Mouse (Mus musculus): ENCODE measurements around the gene Tmem191c. TPM values are rescaled to one million over a fixed set of nuclear protein-coding genes. Genes with fewer than 3 reads are reported as not detected.

The Tmem191c gene
- polyA plus RNA-seq, 1 experiment from 2014 or later = 11.7 TPM

GRCm38 (mm10) chr16:17237634-17238033 lies 38.2 kb upstream of the Tmem191c start:
- ATAC-seq (ENCODE audit: insufficient number of reproducible peaks, insufficient read depth, low FRiP score, low read depth) = no peak

GRCm38 (mm10) chr16:17239409-17239808 lies 36.5 kb upstream of the Tmem191c start:
- Histone ChIP-seq H3K27me3 (ENCODE audit: control insufficient read depth, insufficient read depth, low read length) (no peaks in the 10 kb centered on the region), H3K4me2 (replicated peaks; ENCODE audit: low read depth, low read length) (no peak overlapping the region), H3K9me3 (ENCODE audit: control insufficient read depth, low read depth, low read length) (no peaks in the 10 kb centered on the region), H3K4me3 (ENCODE audit: low read depth, low read length) (no peak overlapping the region), H3K4me1 (ENCODE audit: control insufficient read depth, insufficient read depth, low read length) (peaks cover 28% of the 10 kb centered on the region), H3K9ac (replicated peaks; ENCODE audit: low read depth, low read length) (no peak overlapping the region), H3K27ac (ENCODE audit: low read length) (peak overlapping the region; percentile 16; the same call in 1 of the 2 replicates), H3K36me3 (ENCODE audit: control insufficient read depth, insufficient read depth, low read length) (no peaks in the 10 kb centered on the region)
- ATAC-seq (ENCODE audit: insufficient number of reproducible peaks, insufficient read depth, low FRiP score, low read depth) = no peak
- WGBS = 64% methylated on average over 2 of the region's 2 CpGs

More at GRCm38 (mm10) chr16:17237634-17238033, 38.2 kb upstream of the Tmem191c start:
- Histone ChIP-seq H3K9ac (replicated peaks; ENCODE audit: low read depth, low read length) (no peak overlapping the region), H3K9me3 (ENCODE audit: control insufficient read depth, low read depth, low read length) (no peaks in the 10 kb centered on the region), H3K27me3 (ENCODE audit: control insufficient read depth, insufficient read depth, low read length) (no peaks in the 10 kb centered on the region), H3K4me3 (ENCODE audit: low read depth, low read length) (no peak overlapping the region), H3K4me2 (replicated peaks; ENCODE audit: low read depth, low read length) (no peak overlapping the region), H3K27ac (ENCODE audit: low read length) (no peak overlapping the region), H3K4me1 (ENCODE audit: control insufficient read depth, insufficient read depth, low read length) (peaks cover 31% of the 10 kb centered on the region), H3K36me3 (ENCODE audit: control insufficient read depth, insufficient read depth, low read length) (no peaks in the 10 kb centered on the region)
- 67% methylated on average over 3 of the region's 3 CpGs for WGBS

- H3K4me3 ChIP-seq (ENCODE audit: low read depth, low read length) = no peak overlapping the region
- H3K9me3 ChIP-seq (ENCODE audit: control insufficient read depth, low read depth, low read length) = no peaks in the 10 kb centered on the region
- no peaks in the 10 kb centered on the region for H3K27me3 ChIP-seq (ENCODE audit: control insufficient read depth, insufficient read depth, low read length)
- ATAC-seq (ENCODE audit: insufficient number of reproducible peaks, insufficient read depth, low FRiP score, low read depth) = no peak
- no peak overlapping the region; the same call in 1 of the 2 replicates for H3K27ac ChIP-seq (ENCODE audit: low read length)
- WGBS = 34% methylated on average over 1 of the region's 1 CpGs
- H3K9ac ChIP-seq (replicated peaks; ENCODE audit: low read depth, low read length) = no peak overlapping the region
- no peak overlapping the region for H3K4me2 ChIP-seq (replicated peaks; ENCODE audit: low read depth, low read length)
- H3K36me3 ChIP-seq (ENCODE audit: control insufficient read depth, insufficient read depth, low read length) = no peaks in the 10 kb centered on the region
- peaks cover 10% of the 10 kb centered on the region for H3K4me1 ChIP-seq (ENCODE audit: control insufficient read depth, insufficient read depth, low read length)
Observed at GRCm38 (mm10) chr16:17243731-17244130, 32.1 kb upstream of the Tmem191c start.

GRCm38 (mm10) chr16:17244996-17245395 lies 30.9 kb upstream of the Tmem191c start:
- Histone ChIP-seq H3K27me3 (ENCODE audit: control insufficient read depth, insufficient read depth, low read length) (no peaks in the 10 kb centered on the region), H3K4me3 (ENCODE audit: low read depth, low read length) (no peak overlapping the region), H3K36me3 (ENCODE audit: control insufficient read depth, insufficient read depth, low read length) (no peaks in the 10 kb centered on the region), H3K27ac (ENCODE audit: low read length) (no peak overlapping the region), H3K4me1 (ENCODE audit: control insufficient read depth, insufficient read depth, low read length) (peaks cover 2% of the 10 kb centered on the region; the same call in 1 of the 2 replicates), H3K9me3 (ENCODE audit: control insufficient read depth, low read depth, low read length) (no peaks in the 10 kb centered on the region), H3K9ac (replicated peaks; ENCODE audit: low read depth, low read length) (no peak overlapping the region), H3K4me2 (replicated peaks; ENCODE audit: low read depth, low read length) (no peak overlapping the region)
- WGBS = 73% methylated on average over 1 of the region's 1 CpGs
- ATAC-seq (ENCODE audit: insufficient number of reproducible peaks, insufficient read depth, low FRiP score, low read depth) = no peak

- ATAC-seq (ENCODE audit: insufficient number of reproducible peaks, insufficient read depth, low FRiP score, low read depth) = 0 out of 2 replicates have a peak, but pooled peaks have one; percentile 29
- Histone ChIP-seq H3K9me3 (ENCODE audit: control insufficient read depth, low read depth, low read length) (no peaks in the 10 kb centered on the region), H3K4me1 (ENCODE audit: control insufficient read depth, insufficient read depth, low read length) (peaks cover 14% of the 10 kb centered on the region; the same call in 1 of the 2 replicates)
Observed at GRCm38 (mm10) chr16:17247727-17248126, 28.1 kb upstream of the Tmem191c start.

GRCm38 (mm10) chr16:17249135-17249534 lies 26.7 kb upstream of the Tmem191c start:
- Histone ChIP-seq H3K4me2 (replicated peaks; ENCODE audit: low read depth, low read length) (no peak overlapping the region), H3K27me3 (ENCODE audit: control insufficient read depth, insufficient read depth, low read length) (no peaks in the 10 kb centered on the region), H3K4me3 (ENCODE audit: low read depth, low read length) (no peak overlapping the region), H3K9me3 (ENCODE audit: control insufficient read depth, low read depth, low read length) (no peaks in the 10 kb centered on the region), H3K36me3 (ENCODE audit: control insufficient read depth, insufficient read depth, low read length) (no peaks in the 10 kb centered on the region), H3K27ac (ENCODE audit: low read length) (no peak overlapping the region), H3K9ac (replicated peaks; ENCODE audit: low read depth, low read length) (no peak overlapping the region), H3K4me1 (ENCODE audit: control insufficient read depth, insufficient read depth, low read length) (peaks cover 22% of the 10 kb centered on the region)
- ATAC-seq (ENCODE audit: insufficient number of reproducible peaks, insufficient read depth, low FRiP score, low read depth) = no peak
- WGBS = 48% methylated on average over 6 of the region's 6 CpGs

More at GRCm38 (mm10) chr16:17247727-17248126, 28.1 kb upstream of the Tmem191c start:
- Histone ChIP-seq H3K9ac (replicated peaks; ENCODE audit: low read depth, low read length) (no peak overlapping the region), H3K4me3 (ENCODE audit: low read depth, low read length) (no peak overlapping the region), H3K4me2 (replicated peaks; ENCODE audit: low read depth, low read length) (no peak overlapping the region), H3K27ac (ENCODE audit: low read length) (no peak overlapping the region), H3K27me3 (ENCODE audit: control insufficient read depth, insufficient read depth, low read length) (no peaks in the 10 kb centered on the region), H3K36me3 (ENCODE audit: control insufficient read depth, insufficient read depth, low read length) (no peaks in the 10 kb centered on the region)
- 66% methylated on average over 4 of the region's 4 CpGs for WGBS

GRCm38 (mm10) chr16:17251539-17251938 lies 24.3 kb upstream of the Tmem191c start:
- Histone ChIP-seq H3K9ac (replicated peaks; ENCODE audit: low read depth, low read length) (no peak overlapping the region), H3K27ac (ENCODE audit: low read length) (0 out of 2 replicates have a peak overlapping the region, but pooled peaks have one; percentile 21), H3K36me3 (ENCODE audit: control insufficient read depth, insufficient read depth, low read length) (0 out of 2 replicates have a peak, but pooled peaks cover 3% of the 10 kb centered on the region), H3K4me3 (ENCODE audit: low read depth, low read length) (no peak overlapping the region), H3K4me2 (replicated peaks; ENCODE audit: low read depth, low read length) (no peak overlapping the region), H3K9me3 (ENCODE audit: control insufficient read depth, low read depth, low read length) (no peaks in the 10 kb centered on the region), H3K4me1 (ENCODE audit: control insufficient read depth, insufficient read depth, low read length) (peaks cover 24% of the 10 kb centered on the region), H3K27me3 (ENCODE audit: control insufficient read depth, insufficient read depth, low read length) (no peaks in the 10 kb centered on the region)
- ATAC-seq (ENCODE audit: insufficient number of reproducible peaks, insufficient read depth, low FRiP score, low read depth) = no peak
- 52% methylated on average over 3 of the region's 3 CpGs for WGBS

GRCm38 (mm10) chr16:17252086-17252726 lies 23.7 kb upstream of the Tmem191c start:
- no peak overlapping the region for H3K9ac ChIP-seq (replicated peaks; ENCODE audit: low read depth, low read length)
- peaks cover 24% of the 10 kb centered on the region for H3K4me1 ChIP-seq (ENCODE audit: control insufficient read depth, insufficient read depth, low read length)
- no peak overlapping the region for H3K4me2 ChIP-seq (replicated peaks; ENCODE audit: low read depth, low read length)
- 73% methylated on average over 3 of the region's 3 CpGs for WGBS
- no peaks in the 10 kb centered on the region for H3K27me3 ChIP-seq (ENCODE audit: control insufficient read depth, insufficient read depth, low read length)
- no peak overlapping the region for H3K4me3 ChIP-seq (ENCODE audit: low read depth, low read length)
- no peak overlapping the region for H3K27ac ChIP-seq (ENCODE audit: low read length)
- no peaks in the 10 kb centered on the region for H3K9me3 ChIP-seq (ENCODE audit: control insufficient read depth, low read depth, low read length)
- no peak; the same call in 1 of the 2 replicates for ATAC-seq (ENCODE audit: insufficient number of reproducible peaks, insufficient read depth, low FRiP score, low read depth)
- H3K36me3 ChIP-seq (ENCODE audit: control insufficient read depth, insufficient read depth, low read length) = 0 out of 2 replicates have a peak, but pooled peaks cover 4% of the 10 kb centered on the region
